Mouse (Mus musculus): ENCODE measurements around the gene Emc8. TPM values are rescaled to one million over a fixed set of nuclear protein-coding genes. Genes with fewer than 3 reads are reported as not detected.

Emc8 gene
- polyA plus RNA-seq (2014; fragmentation: Illumina TruSeq; extraction: RNeasy Lipid Tissue Mini Kit (QIAGEN cat#74804); ENCODE audit: low read depth, low replicate concordance): 6.1 TPM

GRCm38 (mm10) chr8:120668374-120668905, at the start of gene Emc8:
Gene Emc8, minus strand, starts transcription at chr8:120668573.

DNA sequence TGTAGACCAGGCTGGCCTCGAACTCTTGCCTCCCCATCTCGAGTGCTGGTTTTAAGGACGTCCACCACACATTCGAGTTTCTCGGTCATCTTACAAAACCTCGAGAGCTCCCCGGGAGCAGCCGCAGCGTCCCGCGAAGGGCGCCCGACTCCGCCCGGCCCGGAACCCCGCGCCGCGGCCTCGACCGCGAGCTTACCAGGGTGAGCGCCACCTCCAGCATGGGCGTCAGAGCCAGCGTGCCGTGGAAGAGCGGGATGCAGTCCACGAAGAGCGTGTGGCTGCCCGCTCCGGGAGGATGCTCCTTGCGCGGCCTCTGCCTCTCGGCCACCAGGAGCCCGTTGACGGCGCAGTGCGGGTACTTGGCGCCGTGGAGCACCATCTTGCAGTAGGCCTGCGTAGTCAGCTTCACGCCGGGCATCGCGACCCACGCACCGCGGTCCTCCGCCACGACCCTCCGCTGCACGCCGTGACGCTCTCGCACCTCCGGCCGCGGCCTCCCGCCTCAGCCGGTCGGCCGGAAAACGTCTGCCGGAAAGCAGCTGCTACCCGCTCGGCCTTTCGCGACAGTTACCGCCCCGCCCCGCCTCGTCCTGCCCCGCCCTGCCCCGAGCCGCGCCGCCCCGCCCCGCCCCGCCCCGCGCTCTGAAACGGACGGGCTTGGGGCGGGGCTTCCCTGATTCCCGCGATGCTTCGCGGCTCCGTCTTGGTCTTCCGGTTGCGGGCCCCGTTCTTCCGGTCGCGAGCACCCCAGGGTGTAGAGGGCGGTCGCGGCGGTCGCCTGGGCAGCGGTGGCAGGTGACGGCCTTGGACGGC, 606 bp downstream of the Emc8 start, which contains the start of the genes Gm27021 and Cox4i1:
Gm27021 (minus strand) TSS at position 519 of the 813 bp plus-strand sequence.
Cox4i1 (plus strand) TSS at position 662 of the 813 bp plus-strand sequence.

GRCm38 (mm10) chr8:120647532-120647931, 20.8 kb downstream of the Emc8 start, which contains the start of gene 1190005I06Rik:
Gene 1190005I06Rik, minus strand, starts transcription at chr8:120647632.

Other genes with a start within 250 kb of the Emc8 start
- 0.47 TPM for gene Gins2, start 79.3 kb downstream of the Emc8 start, polyA plus RNA-seq (2014; fragmentation: Illumina TruSeq; extraction: RNeasy Lipid Tissue Mini Kit (QIAGEN cat#74804); ENCODE audit: low read depth, low replicate concordance)
- gene 1190005I06Rik, start 20.9 kb downstream of the Emc8 start, polyA plus RNA-seq (2014; fragmentation: Illumina TruSeq; extraction: RNeasy Lipid Tissue Mini Kit (QIAGEN cat#74804); ENCODE audit: low read depth, low replicate concordance): not detected
- gene Gm27021, start 494 bp downstream of the Emc8 start, polyA plus RNA-seq (2014; fragmentation: Illumina TruSeq; extraction: RNeasy Lipid Tissue Mini Kit (QIAGEN cat#74804); ENCODE audit: low read depth, low replicate concordance): not detected
- gene Cox4i1, start 351 bp downstream of the Emc8 start, polyA plus RNA-seq (2014; fragmentation: Illumina TruSeq; extraction: RNeasy Lipid Tissue Mini Kit (QIAGEN cat#74804); ENCODE audit: low read depth, low replicate concordance): 34.1 TPM
- gene Irf8, start 67.8 kb upstream of the Emc8 start, polyA plus RNA-seq (2014; fragmentation: Illumina TruSeq; extraction: RNeasy Lipid Tissue Mini Kit (QIAGEN cat#74804); ENCODE audit: low read depth, low replicate concordance): 6.4 TPM

Data from sigmoid colon, adult 10 weeks (tissue).